Mouse (Mus musculus): Measurements from ENCODE around the gene Ogfod3. TPM values are rescaled to one million over a fixed set of nuclear protein-coding genes. Genes with fewer than 3 reads are reported as not detected.

Ogfod3 gene
- polyA plus RNA-seq, 1 experiment = 7.4 TPM

DNA sequence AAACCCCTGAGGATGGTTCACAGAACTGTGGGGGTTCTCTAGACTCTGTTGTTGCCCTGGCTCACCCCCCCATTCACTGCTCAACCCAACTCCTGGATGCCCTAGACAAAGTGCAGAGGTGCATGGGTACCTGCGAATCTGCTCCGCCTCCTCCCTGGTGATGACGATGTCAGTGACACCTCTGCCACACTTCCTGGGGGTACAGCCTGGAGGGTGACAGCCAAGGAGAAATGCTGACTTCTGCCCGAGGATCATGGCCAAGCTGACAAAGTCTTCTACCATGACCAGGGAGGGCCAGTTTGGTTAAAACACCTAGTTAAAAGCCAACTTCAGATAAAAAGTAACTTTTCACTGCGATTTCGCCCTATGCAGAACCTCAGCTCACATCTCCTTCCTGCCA, 3.7 kb downstream of the Ogfod3 start:
- H3K36me3 ChIP-seq (ENCODE audit: control insufficient read depth, insufficient read depth, low read length) = no peaks in the 10 kb centered on the region
- 92% methylated on average over 6 of the region's 6 CpGs for WGBS
- no peak overlapping the region for H3K27ac ChIP-seq (ENCODE audit: control insufficient read depth, insufficient read depth, low read length)
- H3K4me3 ChIP-seq (ENCODE audit: control insufficient read depth, insufficient read depth, low read length) = no peak overlapping the region
- TF ChIP-seq POLR2A (IDR thresholded peaks at IDR 0.05; ENCODE audit: control insufficient read depth, extremely low read depth, insufficient read depth, low read length, poor library complexity) (no peak), CTCF (IDR thresholded peaks at IDR 0.05; ENCODE audit: borderline replicate concordance, control insufficient read depth, extremely low read depth, insufficient read depth, low read length, poor library complexity) (no peak)
- peaks cover 5% of the 10 kb centered on the region for H3K4me1 ChIP-seq (replicated peaks; ENCODE audit: control insufficient read depth, insufficient read depth, low read length)
- DNase-seq = no peak
- no peaks in the 10 kb centered on the region for H3K27me3 ChIP-seq (ENCODE audit: control insufficient read depth, insufficient read depth, low read length)

DNA sequence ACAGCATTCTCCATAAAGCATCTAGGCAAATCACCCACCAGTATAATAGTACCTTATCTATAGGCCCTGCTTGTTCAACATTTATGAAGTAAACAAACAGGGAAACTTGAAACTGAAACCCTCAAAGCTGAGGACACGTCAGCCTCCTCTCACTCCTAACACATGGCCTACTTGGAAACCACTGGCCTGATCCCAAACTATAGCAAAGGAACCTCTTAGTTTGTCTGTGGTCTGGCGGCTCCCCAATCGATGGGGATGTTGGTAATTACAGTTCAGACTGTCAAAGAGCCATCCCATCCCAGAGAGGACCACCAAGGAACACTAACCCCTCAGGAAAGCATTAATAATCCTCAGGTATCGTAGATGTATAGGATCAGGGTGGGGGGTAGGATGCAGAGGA, 4.7 kb downstream of the Ogfod3 start:
- no peak for TF ChIP-seq POLR2A (IDR thresholded peaks at IDR 0.05; ENCODE audit: control insufficient read depth, extremely low read depth, insufficient read depth, low read length, poor library complexity)
- TF ChIP-seq CTCF (IDR thresholded peaks at IDR 0.05; ENCODE audit: borderline replicate concordance, control insufficient read depth, extremely low read depth, insufficient read depth, low read length, poor library complexity) = no peak
- H3K4me1 ChIP-seq (replicated peaks; ENCODE audit: control insufficient read depth, insufficient read depth, low read length) = peaks cover 5% of the 10 kb centered on the region
- WGBS = 87% methylated on average over 4 of the region's 4 CpGs

DNA sequence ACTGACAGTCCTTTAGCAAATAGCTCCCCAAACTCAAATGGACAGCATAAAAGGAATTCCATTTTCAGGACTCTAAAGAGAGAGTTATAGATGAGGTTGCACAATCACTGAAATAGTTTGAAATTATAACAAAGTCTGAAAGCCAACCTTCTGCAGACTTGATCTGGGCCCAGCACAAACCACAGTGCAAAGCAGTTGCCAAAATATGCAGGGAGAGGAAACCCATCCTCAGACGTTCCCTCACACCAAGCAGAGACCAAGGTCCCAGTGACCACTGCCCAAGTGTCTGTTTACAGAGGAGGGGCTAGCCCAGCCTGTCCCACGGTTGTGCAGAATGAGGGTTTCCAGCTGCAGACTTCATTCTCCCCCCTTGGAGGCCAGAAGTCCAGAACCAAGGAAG, 5.9 kb downstream of the Ogfod3 start:
- DNase-seq = no peak
- H3K27me3 ChIP-seq (ENCODE audit: control insufficient read depth, insufficient read depth, low read length) = no peaks in the 10 kb centered on the region
- no peak overlapping the region for H3K4me3 ChIP-seq (ENCODE audit: control insufficient read depth, insufficient read depth, low read length)
- H3K4me1 ChIP-seq (replicated peaks; ENCODE audit: control insufficient read depth, insufficient read depth, low read length) = no peaks in the 10 kb centered on the region
- WGBS = 81% methylated on average over 2 of the region's 2 CpGs
- H3K27ac ChIP-seq (ENCODE audit: control insufficient read depth, insufficient read depth, low read length) = no peak overlapping the region
- TF ChIP-seq POLR2A (IDR thresholded peaks at IDR 0.05; ENCODE audit: control insufficient read depth, extremely low read depth, insufficient read depth, low read length, poor library complexity) (no peak), CTCF (IDR thresholded peaks at IDR 0.05; ENCODE audit: borderline replicate concordance, control insufficient read depth, extremely low read depth, insufficient read depth, low read length, poor library complexity) (no peak)
- no peaks in the 10 kb centered on the region for H3K36me3 ChIP-seq (ENCODE audit: control insufficient read depth, insufficient read depth, low read length)

More for the DNA sequence above, 4.7 kb downstream of the Ogfod3 start:
- H3K4me3 ChIP-seq (ENCODE audit: control insufficient read depth, insufficient read depth, low read length) = no peak overlapping the region
- no peak for DNase-seq
- no peaks in the 10 kb centered on the region for H3K36me3 ChIP-seq (ENCODE audit: control insufficient read depth, insufficient read depth, low read length)
- no peaks in the 10 kb centered on the region for H3K27me3 ChIP-seq (ENCODE audit: control insufficient read depth, insufficient read depth, low read length)
- no peak overlapping the region for H3K27ac ChIP-seq (ENCODE audit: control insufficient read depth, insufficient read depth, low read length)

DNA sequence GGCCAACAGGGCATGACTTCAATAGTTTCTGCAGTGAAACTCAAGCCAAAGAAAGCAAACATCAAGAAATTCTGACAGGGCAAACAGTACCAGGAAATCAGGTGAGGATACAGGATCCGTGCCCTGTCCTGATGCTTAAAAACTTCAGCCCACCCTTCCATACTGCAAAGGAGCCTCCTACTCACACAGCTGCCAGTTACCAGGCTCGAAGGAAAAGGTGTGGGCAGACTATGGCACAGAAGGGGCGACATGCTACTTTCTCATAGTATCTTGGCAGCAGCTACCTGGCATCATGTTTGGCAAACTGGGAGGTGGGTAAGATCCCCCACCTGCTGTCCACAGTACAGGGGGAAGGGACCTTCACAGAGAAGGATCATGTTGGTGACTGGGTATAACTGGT, 11.1 kb downstream of the Ogfod3 start:
- Histone ChIP-seq H3K27ac (ENCODE audit: control insufficient read depth, insufficient read depth, low read length) (no peak overlapping the region), H3K4me3 (ENCODE audit: control insufficient read depth, insufficient read depth, low read length) (no peak overlapping the region), H3K27me3 (ENCODE audit: control insufficient read depth, insufficient read depth, low read length) (no peaks in the 10 kb centered on the region), H3K4me1 (replicated peaks; ENCODE audit: control insufficient read depth, insufficient read depth, low read length) (no peaks in the 10 kb centered on the region), H3K36me3 (ENCODE audit: control insufficient read depth, insufficient read depth, low read length) (no peaks in the 10 kb centered on the region)
- no peak for TF ChIP-seq POLR2A (IDR thresholded peaks at IDR 0.05; ENCODE audit: control insufficient read depth, extremely low read depth, insufficient read depth, low read length, poor library complexity)
- TF ChIP-seq CTCF (IDR thresholded peaks at IDR 0.05; ENCODE audit: borderline replicate concordance, control insufficient read depth, extremely low read depth, insufficient read depth, low read length, poor library complexity) = no peak
- no peak for DNase-seq
- WGBS = 90% methylated on average over 3 of the region's 3 CpGs

DNA sequence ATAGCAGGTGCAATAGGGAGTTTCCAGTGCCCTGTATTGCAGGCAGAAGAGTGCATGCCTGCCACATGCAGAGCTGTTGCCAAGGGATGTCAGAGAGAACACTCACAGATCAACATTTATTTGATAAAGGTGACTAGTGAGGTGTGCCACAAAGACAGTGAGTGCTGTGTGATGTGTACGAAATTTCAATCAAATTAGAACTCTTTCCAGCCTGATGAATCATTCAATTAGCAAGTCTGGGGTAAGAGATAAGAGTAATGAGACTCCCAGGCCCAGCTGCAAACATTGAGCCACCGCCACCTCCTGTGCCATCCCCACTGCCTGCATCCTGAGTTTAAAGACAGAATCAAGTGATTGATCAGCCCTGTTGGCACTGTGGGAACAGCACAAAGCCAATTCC, 11.8 kb downstream of the Ogfod3 start:
- H3K36me3 ChIP-seq (ENCODE audit: control insufficient read depth, insufficient read depth, low read length) = no peaks in the 10 kb centered on the region
- H3K27ac ChIP-seq (ENCODE audit: control insufficient read depth, insufficient read depth, low read length) = no peak overlapping the region
- DNase-seq = no peak
- no peaks in the 10 kb centered on the region for H3K27me3 ChIP-seq (ENCODE audit: control insufficient read depth, insufficient read depth, low read length)
- TF ChIP-seq POLR2A (IDR thresholded peaks at IDR 0.05; ENCODE audit: control insufficient read depth, extremely low read depth, insufficient read depth, low read length, poor library complexity) = no peak
- no peak for TF ChIP-seq CTCF (IDR thresholded peaks at IDR 0.05; ENCODE audit: borderline replicate concordance, control insufficient read depth, extremely low read depth, insufficient read depth, low read length, poor library complexity)
- WGBS = 92% methylated on average over 2 of the region's 2 CpGs
- no peaks in the 10 kb centered on the region for H3K4me1 ChIP-seq (replicated peaks; ENCODE audit: control insufficient read depth, insufficient read depth, low read length)
- H3K4me3 ChIP-seq (ENCODE audit: control insufficient read depth, insufficient read depth, low read length) = no peak overlapping the region

DNA sequence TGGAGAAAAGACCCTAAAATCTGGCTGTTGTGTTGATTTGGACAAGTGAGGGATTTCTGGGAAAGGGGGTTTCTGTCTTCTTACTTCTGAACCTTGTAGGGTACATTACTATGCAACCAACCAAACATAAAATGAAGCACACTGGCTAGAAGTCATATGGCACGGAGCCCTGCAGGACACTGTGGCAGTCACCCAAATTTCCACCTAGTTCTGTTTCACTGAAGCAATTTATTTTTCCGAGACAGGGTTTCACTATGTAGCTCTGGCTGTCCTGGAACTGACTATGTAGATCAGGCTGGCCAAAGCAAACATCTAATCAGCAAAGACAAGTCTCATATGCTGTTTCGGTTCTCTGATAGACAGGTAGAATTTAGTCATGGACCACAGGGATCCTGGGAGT, 14.8 kb downstream of the Ogfod3 start:
- H3K27ac ChIP-seq (ENCODE audit: control insufficient read depth, insufficient read depth, low read length) = no peak overlapping the region

More for the DNA sequence above, 14.8 kb downstream of the Ogfod3 start:
- 96% methylated on average over 3 of the region's 3 CpGs for WGBS
- Histone ChIP-seq H3K4me1 (replicated peaks; ENCODE audit: control insufficient read depth, insufficient read depth, low read length) (no peaks in the 10 kb centered on the region), H3K4me3 (ENCODE audit: control insufficient read depth, insufficient read depth, low read length) (no peak overlapping the region), H3K27me3 (ENCODE audit: control insufficient read depth, insufficient read depth, low read length) (no peaks in the 10 kb centered on the region), H3K36me3 (ENCODE audit: control insufficient read depth, insufficient read depth, low read length) (no peaks in the 10 kb centered on the region)
- TF ChIP-seq POLR2A (IDR thresholded peaks at IDR 0.05; ENCODE audit: control insufficient read depth, extremely low read depth, insufficient read depth, low read length, poor library complexity) (no peak), CTCF (IDR thresholded peaks at IDR 0.05; ENCODE audit: borderline replicate concordance, control insufficient read depth, extremely low read depth, insufficient read depth, low read length, poor library complexity) (no peak)
- no peak for DNase-seq
